Mouse (Mus musculus): ENCODE data around the gene Vmn1r100. TPM values are rescaled to one million over a fixed set of nuclear protein-coding genes. Genes with fewer than 3 reads are reported as not detected.

Vmn1r100 gene
- polyA plus RNA-seq (2015; fragmentation: Illumina TruSeq; extraction: RNeasy Lipid Tissue Mini Kit (QIAGEN cat#74804); ENCODE audit: low read depth, low replicate concordance), result not detected

GRCm38 (mm10) chr7:20417642-20418041, at the start of gene Vmn1r100:
TSS of gene Vmn1r100 (plus strand) at chr7:20417942.

DNA sequence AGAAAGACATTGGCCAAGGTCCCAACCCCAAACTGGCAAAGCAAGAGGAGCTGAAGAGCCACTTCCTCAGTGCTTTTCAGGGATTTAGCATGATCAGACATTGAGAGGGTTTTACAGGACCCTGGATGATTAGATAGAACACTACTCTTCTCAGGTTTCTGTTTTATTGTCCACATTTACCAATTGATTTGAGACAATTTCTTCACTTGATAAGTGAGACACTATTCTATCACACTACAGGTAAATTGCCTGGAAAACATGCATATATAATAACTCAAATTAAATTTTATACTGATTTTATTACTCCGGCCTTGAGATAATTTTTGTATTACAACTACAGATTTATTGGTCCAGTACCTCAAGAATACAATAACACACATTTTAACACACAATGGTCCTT, 42.4 kb upstream of the Vmn1r100 start, which contains the start of gene Gm5728:
Gene Gm5728, minus strand, starts transcription at position 101 of the 400 bp plus-strand sequence.

DNA sequence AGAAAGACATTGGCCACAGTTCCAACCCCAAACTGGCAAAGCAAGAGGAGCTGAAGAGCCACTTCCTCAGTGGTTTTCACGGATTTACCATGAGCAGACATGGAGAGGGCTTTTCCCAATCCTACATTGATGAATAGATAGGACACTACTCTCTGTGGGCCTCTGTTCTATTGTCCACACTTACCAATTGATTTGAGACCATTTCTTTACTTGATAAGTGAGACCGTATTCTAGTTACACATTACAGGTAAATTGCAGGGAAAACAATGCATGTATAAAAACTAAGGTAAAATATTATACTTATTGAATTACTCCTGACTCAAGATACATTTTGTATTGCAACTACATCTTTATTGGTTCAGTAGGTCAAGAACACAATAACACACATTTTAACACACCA, 24.8 kb downstream of the Vmn1r100 start, which contains the start of gene Vmn1r101:
Gene Vmn1r101, minus strand, starts transcription at position 101 of the 400 bp plus-strand sequence.

Other genes starting within 250 kb of the Vmn1r100 start
- gene Vmn1r94, start 249.6 kb upstream of the Vmn1r100 start, polyA plus RNA-seq (2015; fragmentation: Illumina TruSeq; extraction: RNeasy Lipid Tissue Mini Kit (QIAGEN cat#74804); ENCODE audit: low read depth, low replicate concordance), result not detected
- not detected for gene Vmn1r95, start 224.2 kb upstream of the Vmn1r100 start, polyA plus RNA-seq (2015; fragmentation: Illumina TruSeq; extraction: RNeasy Lipid Tissue Mini Kit (QIAGEN cat#74804); ENCODE audit: low read depth, low replicate concordance)
- not detected for gene Gm6164, start 212.3 kb upstream of the Vmn1r100 start, polyA plus RNA-seq (2015; fragmentation: Illumina TruSeq; extraction: RNeasy Lipid Tissue Mini Kit (QIAGEN cat#74804); ENCODE audit: low read depth, low replicate concordance)
- not detected for gene Gm4498, start 184.1 kb upstream of the Vmn1r100 start, polyA plus RNA-seq (2015; fragmentation: Illumina TruSeq; extraction: RNeasy Lipid Tissue Mini Kit (QIAGEN cat#74804); ENCODE audit: low read depth, low replicate concordance)
- gene Gm5890, start 155.1 kb upstream of the Vmn1r100 start, polyA plus RNA-seq (2015; fragmentation: Illumina TruSeq; extraction: RNeasy Lipid Tissue Mini Kit (QIAGEN cat#74804); ENCODE audit: low read depth, low replicate concordance), result not detected
- gene Gm4133, start 83.9 kb upstream of the Vmn1r100 start, polyA plus RNA-seq (2015; fragmentation: Illumina TruSeq; extraction: RNeasy Lipid Tissue Mini Kit (QIAGEN cat#74804); ENCODE audit: low read depth, low replicate concordance), result not detected
- not detected for gene Gm5728, start 42.5 kb upstream of the Vmn1r100 start, polyA plus RNA-seq (2015; fragmentation: Illumina TruSeq; extraction: RNeasy Lipid Tissue Mini Kit (QIAGEN cat#74804); ENCODE audit: low read depth, low replicate concordance)
- not detected for gene Vmn1r101, start 24.7 kb downstream of the Vmn1r100 start, polyA plus RNA-seq (2015; fragmentation: Illumina TruSeq; extraction: RNeasy Lipid Tissue Mini Kit (QIAGEN cat#74804); ENCODE audit: low read depth, low replicate concordance)
- not detected for gene Gm10670, start 57.0 kb downstream of the Vmn1r100 start, polyA plus RNA-seq (2015; fragmentation: Illumina TruSeq; extraction: RNeasy Lipid Tissue Mini Kit (QIAGEN cat#74804); ENCODE audit: low read depth, low replicate concordance)
- not detected for gene Vmn1r103, start 92.6 kb downstream of the Vmn1r100 start, polyA plus RNA-seq (2015; fragmentation: Illumina TruSeq; extraction: RNeasy Lipid Tissue Mini Kit (QIAGEN cat#74804); ENCODE audit: low read depth, low replicate concordance)
- gene Vmn1r104, start 115.9 kb downstream of the Vmn1r100 start, polyA plus RNA-seq (2015; fragmentation: Illumina TruSeq; extraction: RNeasy Lipid Tissue Mini Kit (QIAGEN cat#74804); ENCODE audit: low read depth, low replicate concordance), result not detected
- gene Gm5726, start 127.8 kb downstream of the Vmn1r100 start, polyA plus RNA-seq (2015; fragmentation: Illumina TruSeq; extraction: RNeasy Lipid Tissue Mini Kit (QIAGEN cat#74804); ENCODE audit: low read depth, low replicate concordance), result not detected
- not detected for gene Gm4141, start 158.3 kb downstream of the Vmn1r100 start, polyA plus RNA-seq (2015; fragmentation: Illumina TruSeq; extraction: RNeasy Lipid Tissue Mini Kit (QIAGEN cat#74804); ENCODE audit: low read depth, low replicate concordance)
- gene Gm4513, start 181.1 kb downstream of the Vmn1r100 start, polyA plus RNA-seq (2015; fragmentation: Illumina TruSeq; extraction: RNeasy Lipid Tissue Mini Kit (QIAGEN cat#74804); ENCODE audit: low read depth, low replicate concordance), result not detected

All from brain, adult 10 weeks (tissue).